Mouse (Mus musculus) retina, postnatal 7 days (tissue): ENCODE measurements around the gene Pinlyp.
A peak's percentile ranks its signal among the peaks of the same experiment; 100 is the strongest.

Source experiments
- DNase-seq: peaks from one replicate; pipeline ENCODE4 v3.0.0-alpha.2; 2012; ENCODE audit warnings: low read depth, low spot score

The Pinlyp gene

GRCm38 (mm10) chr7:24563191-24563836 lies 17.4 kb upstream of the Pinlyp start:
- DNase-seq: no peak

GRCm38 (mm10) chr7:24561450-24561849 lies 15.5 kb upstream of the Pinlyp start:
- no peak for DNase-seq

GRCm38 (mm10) chr7:24555786-24556185 lies 9.9 kb upstream of the Pinlyp start:
- no peak for DNase-seq

- no peak for DNase-seq
Measured at GRCm38 (mm10) chr7:24551985-24552759, 6.3 kb upstream of the Pinlyp start.

GRCm38 (mm10) chr7:24547534-24548036 lies 1.7 kb upstream of the Pinlyp start:
- DNase-seq: no peak

- DNase-seq: peak; percentile 99
Measured at GRCm38 (mm10) chr7:24546634-24547389, 894 bp upstream of the Pinlyp start.

- DNase-seq: no peak
Measured at GRCm38 (mm10) chr7:24544506-24544905, 1.4 kb downstream of the Pinlyp start.

GRCm38 (mm10) chr7:24539686-24540085 lies 6.2 kb downstream of the Pinlyp start:
- DNase-seq: no peak

- no peak for DNase-seq
Measured at GRCm38 (mm10) chr7:24538701-24539100, 7.2 kb downstream of the Pinlyp start.

GRCm38 (mm10) chr7:24538154-24538553 lies 7.8 kb downstream of the Pinlyp start:
- no peak for DNase-seq

GRCm38 (mm10) chr7:24537591-24537990 lies 8.3 kb downstream of the Pinlyp start:
- DNase-seq: no peak

GRCm38 (mm10) chr7:24537081-24537480 lies 8.8 kb downstream of the Pinlyp start:
- no peak for DNase-seq

GRCm38 (mm10) chr7:24534301-24534700 lies 11.6 kb downstream of the Pinlyp start:
- DNase-seq: no peak

- no peak for DNase-seq
Measured at GRCm38 (mm10) chr7:24533806-24534205, 12.1 kb downstream of the Pinlyp start.

- DNase-seq: no peak
Measured at GRCm38 (mm10) chr7:24533031-24533571, 12.8 kb downstream of the Pinlyp start.

GRCm38 (mm10) chr7:24531211-24531971 lies 14.5 kb downstream of the Pinlyp start:
- no peak for DNase-seq

- peak; percentile 100 for DNase-seq
Measured at GRCm38 (mm10) chr7:24530062-24530931, 15.6 kb downstream of the Pinlyp start, which contains the start of gene Irgq. Irgq (plus strand) TSS chr7:24530689.

GRCm38 (mm10) chr7:24529580-24529979 lies 16.3 kb downstream of the Pinlyp start:
- DNase-seq: no peak

GRCm38 (mm10) chr7:24528861-24529260 lies 17.1 kb downstream of the Pinlyp start:
- no peak for DNase-seq
